Mouse (Mus musculus) liver, postnatal 0 days (tissue): Measurements from ENCODE around the gene March8. TPM values are rescaled to one million over a fixed set of nuclear protein-coding genes. Genes with fewer than 3 reads are reported as not detected.
A peak's percentile ranks its signal among the peaks of the same experiment; 100 is the strongest.

Experiments used
- ATAC-seq: fragments of 200-750 bp; cut with Nextera tagmentation; 2 replicates; pipeline ENCODE4 v1.8.0; 2017; ENCODE audit warnings: mild to moderate bottlenecking, moderate library complexity
- DNase-seq: peaks from one replicate; pipeline ENCODE4 v3.0.0-alpha.2; 2016
- H3K27ac ChIP-seq: fragments of 300-500 bp; sonication (generic); 2 replicates; pipeline ENCODE4 v1.5.1; 2014; ENCODE audit warnings: antibody characterized with exemption, moderate library complexity, mild to moderate bottlenecking, low read depth
- H3K27me3 ChIP-seq: fragments of 300-500 bp; sonication (generic); 2 replicates; pipeline ENCODE4 v1.6.1; 2014; ENCODE audit warnings: low read length, control low read depth, mixed read lengths; ENCODE audit not compliant: insufficient read depth
- H3K36me3 ChIP-seq: fragments of 300-500 bp; sonication (generic); replicated peaks from 2 replicates; pipeline ENCODE4 v1.6.1; 2014; ENCODE audit warnings: mild to moderate bottlenecking, control low read depth, low read length, moderate library complexity, mixed read lengths; ENCODE audit not compliant: insufficient read depth
- H3K4me1 ChIP-seq: fragments of 300-500 bp; sonication (generic); 2 replicates; pipeline ENCODE4 v1.6.1; 2014; ENCODE audit warnings: antibody characterized with exemption, mild to moderate bottlenecking, control low read depth; ENCODE audit not compliant: insufficient read depth
- H3K4me2 ChIP-seq: fragments of 300-500 bp; sonication (generic); 2 replicates; pipeline ENCODE4 v1.6.1; 2014; ENCODE audit warnings: low read depth, mild to moderate bottlenecking, low read length, moderate library complexity, mixed read lengths
- H3K4me3 ChIP-seq: fragments of 300-500 bp; sonication (generic); 2 replicates; pipeline ENCODE4 v1.5.1; 2014; ENCODE audit warnings: low read depth, low read length
- H3K9ac ChIP-seq: fragments of 300-500 bp; sonication (generic); replicated peaks from 2 replicates; pipeline ENCODE4 v1.6.1; 2014; ENCODE audit warnings: mild to moderate bottlenecking, moderate library complexity
- H3K9me3 ChIP-seq: fragments of 300-500 bp; sonication (generic); 2 replicates; pipeline ENCODE4 v1.6.1; 2016; ENCODE audit warnings: mild to moderate bottlenecking, control low read depth, low read length, mixed read lengths
- CTCF ChIP-seq: sonication (generic); IDR thresholded peaks from 2 replicates; pipeline ENCODE4 v1.5.1; 2016; ENCODE audit warnings: antibody characterized with exemption, low read depth
- EP300 ChIP-seq: IDR thresholded peaks from 2 replicates; pipeline ENCODE4 v1.6.1; 2016; ENCODE audit warnings: antibody characterized with exemption, low read depth, mild to moderate bottlenecking
- WGBS: fragments of 180-500 bp; shearing (Covaris S2); extraction: QIAGEN DNeasy Blood & Tissue Kit; methylation state at CpG from one replicate; pipeline ENCODE4 v1.1.7; 2014; ENCODE audit not compliant: insufficient replicate concordance; 5-methylcytosine and 5-hydroxymethylcytosine counted together
- polyA plus RNA-seq: library from polyadenylated mRNA; unstranded; fragments of >200 nt; fragmentation: Nextera tagmentation; extraction: Ambion mirVana; gene quantifications from 2 replicates; pipeline ENCODE4 v1.2.1, GENCODE M21; 2015

The March8 gene
- polyA plus RNA-seq, 1 experiment from 2014 or later, result 40.5 TPM

DNA sequence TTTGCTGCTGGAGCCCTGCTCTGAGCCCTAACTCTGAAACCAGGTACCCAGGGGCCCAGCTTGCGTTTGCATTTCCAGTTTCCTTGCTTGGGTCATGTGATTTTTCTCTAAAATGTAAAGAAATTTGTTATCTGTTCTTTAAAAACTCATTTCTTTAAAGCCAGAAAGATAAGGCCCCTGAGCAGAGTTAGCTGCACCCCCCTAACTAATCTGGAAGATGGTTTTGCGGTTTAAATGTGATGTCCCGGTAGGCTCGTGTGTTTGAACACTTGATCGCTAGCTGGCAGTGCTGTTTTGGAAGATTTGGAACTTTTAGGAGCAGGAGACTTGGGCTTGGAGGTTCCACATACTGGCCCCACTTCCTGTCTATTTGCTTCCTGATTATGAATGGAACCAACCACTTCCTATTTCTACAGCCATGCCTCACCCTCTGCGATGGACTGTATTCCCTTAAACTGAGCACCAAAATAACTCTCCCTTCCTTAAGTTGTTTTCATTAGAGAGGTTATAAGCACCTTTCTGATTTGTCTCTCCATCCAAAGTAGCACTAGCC is 78.3 kb downstream of the March8 start:
- DNase-seq (no peak), ATAC-seq (no peak)
- WGBS, result 63% methylated on average over 6 of the region's 6 CpGs
- no peak overlapping the region for H3K9ac ChIP-seq
- no peak overlapping the region for H3K27ac ChIP-seq
- H3K4me1 ChIP-seq, result 0 out of 2 replicates have a peak, but pooled peaks cover 3% of the 10 kb centered on the region
- H3K27me3 ChIP-seq, result no peaks in the 10 kb centered on the region
- no peak overlapping the region for H3K4me3 ChIP-seq
- H3K4me2 ChIP-seq, result no peak overlapping the region
- no peaks in the 10 kb centered on the region; the same call in 1 of the 2 replicates for H3K36me3 ChIP-seq
- H3K9me3 ChIP-seq, result no peaks in the 10 kb centered on the region
- TF ChIP-seq EP300 (no peak), CTCF (no peak)

DNA sequence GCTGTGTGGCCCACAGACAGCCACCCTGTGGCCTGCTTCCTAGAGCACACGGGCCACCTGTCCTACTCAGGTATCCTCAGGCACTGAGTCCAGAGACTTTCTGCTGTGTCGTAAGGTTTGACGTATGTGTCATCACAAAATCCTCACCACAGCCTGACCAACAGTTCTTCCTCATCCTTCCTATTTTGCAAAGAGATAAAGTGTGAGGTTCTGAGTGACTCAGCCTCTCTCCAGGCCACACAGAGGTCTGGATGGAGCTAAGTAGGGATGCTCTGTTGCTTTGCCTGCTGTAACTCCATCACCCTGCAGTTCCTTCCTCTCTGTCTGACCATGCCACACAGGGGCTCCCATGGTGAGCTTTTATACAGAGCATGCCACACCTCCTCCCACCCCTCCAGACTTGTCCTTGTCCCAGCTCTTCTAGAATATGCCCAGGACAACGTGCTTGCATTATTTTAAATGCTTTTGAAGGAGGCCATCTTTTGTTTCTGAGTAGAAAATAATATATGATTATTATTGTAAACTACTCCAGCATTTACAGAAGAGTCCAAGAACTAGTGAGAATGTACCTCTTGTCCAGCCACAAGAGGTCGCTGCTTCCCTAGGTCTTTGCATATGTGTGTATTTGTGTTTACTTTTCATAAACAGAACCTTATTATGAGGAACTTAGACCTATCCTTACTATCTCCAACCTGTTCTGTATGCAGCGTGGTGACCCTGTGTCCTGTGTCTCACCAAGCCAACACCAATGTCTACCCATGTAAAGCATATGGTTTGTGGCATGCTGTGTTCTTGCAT is 79.9 kb downstream of the March8 start:
- Histone ChIP-seq H3K9me3 (no peaks in the 10 kb centered on the region), H3K4me2 (no peak overlapping the region), H3K4me1 (0 out of 2 replicates have a peak, but pooled peaks cover 3% of the 10 kb centered on the region), H3K27ac (no peak overlapping the region), H3K27me3 (no peaks in the 10 kb centered on the region), H3K36me3 (no peaks in the 10 kb centered on the region; the same call in 1 of the 2 replicates), H3K9ac (no peak overlapping the region), H3K4me3 (no peak overlapping the region)
- TF ChIP-seq EP300, result no peak
- TF ChIP-seq CTCF, result peak; percentile 66
- 43% methylated on average over 6 of the region's 6 CpGs for WGBS
- ATAC-seq (peak; percentile 36), DNase-seq (peak; percentile 44)

DNA sequence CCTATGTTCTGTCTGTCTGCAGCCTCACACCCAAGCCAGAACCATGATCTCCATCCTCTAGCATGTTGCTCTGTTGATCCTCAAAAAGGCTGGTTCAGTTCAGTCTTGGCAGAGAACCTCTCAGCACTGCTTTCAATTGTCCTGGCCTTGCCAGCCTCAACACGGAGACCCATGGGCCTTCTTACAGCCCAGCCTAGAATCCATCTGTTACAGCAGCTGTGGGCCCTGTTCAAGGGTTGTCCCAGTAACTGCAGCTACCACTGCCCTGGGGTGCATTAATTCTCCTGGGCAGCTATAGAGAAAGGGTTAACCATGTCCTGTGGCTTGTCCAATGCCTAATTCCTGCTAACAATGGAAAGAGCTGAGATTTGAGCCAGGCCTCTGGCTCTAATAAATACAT is 80.7 kb downstream of the March8 start:
- H3K9me3 ChIP-seq, result no peaks in the 10 kb centered on the region
- DNase-seq (no peak), ATAC-seq (no peak)
- no peaks in the 10 kb centered on the region for H3K27me3 ChIP-seq
- H3K4me1 ChIP-seq, result 0 out of 2 replicates have a peak, but pooled peaks cover 3% of the 10 kb centered on the region
- no peak overlapping the region for H3K9ac ChIP-seq
- 81% methylated on average over 1 of the region's 1 CpGs for WGBS
- no peak for TF ChIP-seq EP300
- no peak for TF ChIP-seq CTCF
- H3K4me3 ChIP-seq, result no peak overlapping the region
- H3K4me2 ChIP-seq, result no peak overlapping the region
- H3K27ac ChIP-seq, result no peak overlapping the region
- H3K36me3 ChIP-seq, result no peaks in the 10 kb centered on the region

- Histone ChIP-seq H3K36me3 (no peaks in the 10 kb centered on the region), H3K4me2 (no peak overlapping the region), H3K4me1 (0 out of 2 replicates have a peak, but pooled peaks cover 3% of the 10 kb centered on the region), H3K4me3 (no peak overlapping the region), H3K9me3 (no peaks in the 10 kb centered on the region), H3K27me3 (no peaks in the 10 kb centered on the region), H3K27ac (no peak overlapping the region), H3K9ac (no peak overlapping the region)
- ATAC-seq (no peak), DNase-seq (no peak)
- TF ChIP-seq CTCF (no peak), EP300 (no peak)
- 73% methylated on average over 6 of the region's 6 CpGs for WGBS
Measured at GRCm38 (mm10) chr6:116419699-116420098, 81.9 kb downstream of the March8 start.

DNA sequence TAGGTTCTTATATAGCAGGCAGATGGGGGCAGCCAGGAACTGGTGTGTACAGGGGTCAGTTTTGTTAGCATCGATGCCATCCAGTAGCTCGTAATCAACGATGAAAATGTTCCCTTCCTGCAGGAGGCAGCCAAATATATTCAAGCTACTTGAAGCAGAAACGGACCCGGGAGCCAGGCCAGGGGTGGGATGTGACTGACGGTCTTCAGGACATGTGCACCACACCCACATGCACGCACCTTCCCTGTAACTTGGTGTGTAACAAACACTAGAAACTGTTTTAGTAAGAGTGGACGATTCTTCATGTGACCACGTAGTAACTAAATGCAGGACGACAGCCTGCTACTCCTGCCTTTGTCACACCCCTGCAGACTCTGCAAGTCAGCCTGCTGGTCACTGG is 82.4 kb downstream of the March8 start:
- Histone ChIP-seq H3K4me1 (0 out of 2 replicates have a peak, but pooled peaks cover 3% of the 10 kb centered on the region), H3K27ac (no peak overlapping the region), H3K4me3 (no peak overlapping the region), H3K9ac (no peak overlapping the region), H3K36me3 (no peaks in the 10 kb centered on the region), H3K9me3 (no peaks in the 10 kb centered on the region), H3K27me3 (no peaks in the 10 kb centered on the region), H3K4me2 (no peak overlapping the region)
- WGBS, result 82% methylated on average over 10 of the region's 10 CpGs
- no peak for DNase-seq
- no peak for TF ChIP-seq CTCF
- no peak for TF ChIP-seq EP300
- no peak for ATAC-seq

GRCm38 (mm10) chr6:116422991-116423390 is 85.2 kb downstream of the March8 start:
- H3K4me2 ChIP-seq, result no peak overlapping the region
- 59% methylated on average over 7 of the region's 7 CpGs for WGBS
- no peaks in the 10 kb centered on the region for H3K4me1 ChIP-seq
- no peak overlapping the region for H3K9ac ChIP-seq
- no peaks in the 10 kb centered on the region for H3K36me3 ChIP-seq
- no peak overlapping the region for H3K27ac ChIP-seq
- H3K4me3 ChIP-seq, result no peak overlapping the region
- TF ChIP-seq EP300 (no peak), CTCF (no peak)
- DNase-seq, result no peak
- H3K27me3 ChIP-seq, result no peaks in the 10 kb centered on the region
- H3K9me3 ChIP-seq, result no peaks in the 10 kb centered on the region
- no peak for ATAC-seq
